Mouse (Mus musculus) kidney, postnatal 0 days (tissue): ENCODE measurements at regions not wholly inside any gene's neighbourhood (a gene's known extent, or its start where the extent isn't known, plus 50 kb on each side); places are given as distances from the start of the nearest gene placed in this dataset.

Experiments used
- ATAC-seq: fragments of 200-750 bp; cut with Nextera tagmentation; replicated peaks from 2 replicates; pipeline ENCODE4 v1.8.0; 2017; ENCODE audit warnings: low read depth, moderate number of reproducible peaks, moderate TSS enrichment, moderate library complexity; ENCODE audit not compliant: low FRiP score
- DNase-seq: peaks from one replicate; pipeline ENCODE4 v3.0.0-alpha.2; 2016; ENCODE audit warnings: low spot score
- H3K27ac ChIP-seq: fragments of 300-500 bp; sonication (generic); 2 replicates; pipeline ENCODE4 v1.5.1; 2014; ENCODE audit warnings: mild to moderate bottlenecking
- H3K27me3 ChIP-seq: fragments of 300-500 bp; sonication (generic); 2 replicates; pipeline ENCODE4 v1.6.1; 2014; ENCODE audit warnings: low read length, mixed read lengths; ENCODE audit not compliant: insufficient read depth
- H3K36me3 ChIP-seq: fragments of 300-500 bp; sonication (generic); 2 replicates; pipeline ENCODE4 v1.6.1; 2014; ENCODE audit warnings: low read length, mixed read lengths; ENCODE audit not compliant: insufficient read depth
- H3K4me1 ChIP-seq: fragments of 300-500 bp; sonication (generic); replicated peaks from 2 replicates; pipeline ENCODE4 v1.6.1; 2014; ENCODE audit warnings: antibody characterized with exemption, low read length, mixed read lengths; ENCODE audit not compliant: insufficient read depth
- H3K4me2 ChIP-seq: fragments of 300-500 bp; sonication (generic); 2 replicates; pipeline ENCODE4 v1.6.1; 2014; ENCODE audit warnings: mild to moderate bottlenecking, low read length, moderate library complexity, mixed read lengths
- H3K4me3 ChIP-seq: fragments of 300-500 bp; sonication (generic); replicated peaks from 2 replicates; pipeline ENCODE4 v1.5.1; 2014; ENCODE audit warnings: low read depth, low read length
- H3K9ac ChIP-seq: fragments of 300-500 bp; sonication (generic); 2 replicates; pipeline ENCODE4 v1.6.1; 2014; ENCODE audit warnings: low read depth, low read length
- H3K9me3 ChIP-seq: fragments of 300-500 bp; sonication (generic); replicated peaks from 2 replicates; pipeline ENCODE4 v1.6.1; 2016; ENCODE audit warnings: low read length, inconsistent platforms, mixed read lengths
- CTCF ChIP-seq: IDR thresholded peaks from 2 replicates; pipeline ENCODE4 v1.5.1; 2016; ENCODE audit warnings: antibody characterized with exemption, low read depth, mild to moderate bottlenecking, moderate library complexity
- WGBS: fragments of 180-500 bp; shearing (Covaris S2); extraction: QIAGEN DNeasy Blood & Tissue Kit; methylation state at CpG from one replicate; pipeline ENCODE4 v1.1.7; 2014; 5-methylcytosine and 5-hydroxymethylcytosine counted together

- Histone ChIP-seq H3K36me3 (no peaks in the 10 kb centered on the region), H3K9me3 (no peaks in the 10 kb centered on the region), H3K27me3 (no peaks in the 10 kb centered on the region), H3K4me2 (no peak overlapping the region), H3K4me3 (no peak overlapping the region), H3K27ac (no peak overlapping the region), H3K4me1 (peaks cover under 1% of the 10 kb centered on the region; the same call in 1 of the 2 replicates), H3K9ac (no peak overlapping the region)
- ATAC-seq = no peak
- TF ChIP-seq CTCF = no peak
- DNase-seq = no peak
- 49% methylated on average over 2 of the region's 2 CpGs for WGBS
Measured at GRCm38 (mm10) chr6:99932923-99933322, 206.7 kb upstream of the Prok2 start.

DNA sequence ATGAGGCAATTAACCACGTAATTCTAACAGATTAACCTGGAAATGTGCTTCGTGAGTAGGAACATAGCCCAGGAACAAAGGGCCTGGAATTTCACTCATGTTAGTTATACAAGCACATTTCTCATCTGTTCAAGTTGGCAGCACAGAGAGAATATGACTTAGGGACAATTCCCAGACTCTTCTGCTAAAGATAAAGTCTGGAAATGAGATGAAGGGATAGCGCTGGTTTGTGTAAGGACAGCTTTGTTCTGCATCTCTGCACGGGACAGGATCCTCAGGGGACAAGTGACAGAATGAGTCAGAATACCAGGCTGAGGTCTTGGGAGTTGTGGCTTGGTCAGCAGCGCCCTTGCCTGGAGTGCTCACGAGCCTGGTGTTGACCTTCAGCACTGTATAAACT is 206.2 kb upstream of the Prok2 start:
- no peak overlapping the region for H3K4me2 ChIP-seq
- 68% methylated on average over 6 of the region's 6 CpGs for WGBS
- no peaks in the 10 kb centered on the region for H3K36me3 ChIP-seq
- no peak for DNase-seq
- H3K27me3 ChIP-seq = no peaks in the 10 kb centered on the region
- H3K9ac ChIP-seq = no peak overlapping the region
- TF ChIP-seq CTCF = no peak
- no peak overlapping the region for H3K27ac ChIP-seq
- ATAC-seq = no peak
- no peak overlapping the region for H3K4me3 ChIP-seq
- H3K4me1 ChIP-seq = peaks cover 3% of the 10 kb centered on the region; the same call in 1 of the 2 replicates
- no peaks in the 10 kb centered on the region for H3K9me3 ChIP-seq

DNA sequence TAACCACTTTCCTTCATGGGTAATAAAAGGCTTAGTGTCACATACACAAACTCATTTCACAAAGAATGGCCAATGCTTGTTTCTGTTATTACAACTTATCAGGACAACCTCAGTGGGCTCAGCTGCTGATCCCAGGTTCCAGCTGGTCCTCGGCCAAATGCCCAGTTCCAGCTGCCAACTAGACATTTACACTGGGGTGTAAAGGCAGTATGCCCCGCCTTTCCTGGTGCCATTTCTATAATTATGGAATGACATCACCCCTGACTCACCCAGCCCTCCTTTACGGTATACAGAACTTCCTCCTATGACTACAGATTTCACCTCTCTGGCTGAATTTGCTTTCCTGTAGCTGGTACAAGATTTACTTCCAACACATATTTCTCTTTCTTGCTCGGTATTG is 205.4 kb upstream of the Prok2 start:
- 70% methylated on average over 4 of the region's 4 CpGs for WGBS
- Histone ChIP-seq H3K27me3 (no peaks in the 10 kb centered on the region), H3K9me3 (no peaks in the 10 kb centered on the region), H3K4me1 (peaks cover 3% of the 10 kb centered on the region; the same call in 1 of the 2 replicates), H3K27ac (no peak overlapping the region), H3K36me3 (no peaks in the 10 kb centered on the region), H3K4me2 (no peak overlapping the region), H3K9ac (no peak overlapping the region), H3K4me3 (no peak overlapping the region)
- DNase-seq (no peak), ATAC-seq (no peak)
- no peak for TF ChIP-seq CTCF

DNA sequence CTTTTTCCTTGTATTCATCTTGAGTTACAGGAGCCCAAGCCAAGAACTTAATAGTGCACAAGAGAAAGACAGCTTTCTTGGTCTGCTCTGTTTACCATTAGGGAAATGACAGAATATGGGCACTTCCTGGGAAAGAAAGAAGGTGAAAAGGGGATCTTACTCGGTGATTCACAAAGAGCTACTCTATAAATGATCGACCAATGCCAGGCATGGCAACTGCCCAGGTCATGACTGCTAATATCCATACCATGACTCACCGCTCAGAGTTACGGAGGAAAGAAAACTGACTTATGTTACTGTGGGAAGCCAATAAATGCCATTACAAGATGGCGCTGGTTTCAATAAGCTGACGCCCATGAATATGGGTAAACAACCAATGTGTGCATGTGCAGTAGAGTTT is 204.1 kb upstream of the Prok2 start:
- H3K36me3 ChIP-seq = no peaks in the 10 kb centered on the region
- H3K27me3 ChIP-seq = no peaks in the 10 kb centered on the region
- H3K9me3 ChIP-seq = no peaks in the 10 kb centered on the region
- DNase-seq = no peak
- no peak overlapping the region for H3K27ac ChIP-seq
- H3K4me2 ChIP-seq = no peak overlapping the region
- no peak for ATAC-seq
- H3K4me1 ChIP-seq = peaks cover 3% of the 10 kb centered on the region; the same call in 1 of the 2 replicates
- 79% methylated on average over 6 of the region's 6 CpGs for WGBS
- H3K9ac ChIP-seq = no peak overlapping the region
- no peak overlapping the region for H3K4me3 ChIP-seq
- no peak for TF ChIP-seq CTCF

- no peak for ATAC-seq
- TF ChIP-seq CTCF = no peak
Measured at GRCm38 (mm10) chr6:99927933-99928555, 201.9 kb upstream of the Prok2 start.

GRCm38 (mm10) chr6:99924181-99924580 is 198.0 kb upstream of the Prok2 start:
- H3K4me1 ChIP-seq = peaks cover 3% of the 10 kb centered on the region; the same call in 1 of the 2 replicates
- 42% methylated on average over 8 of the region's 8 CpGs for WGBS
- DNase-seq (no peak), ATAC-seq (no peak)
- 0 out of 2 replicates have a peak, but pooled peaks have one; percentile 11 for TF ChIP-seq CTCF
- no peak overlapping the region for H3K4me3 ChIP-seq
- no peaks in the 10 kb centered on the region for H3K36me3 ChIP-seq
- no peaks in the 10 kb centered on the region for H3K9me3 ChIP-seq
- no peaks in the 10 kb centered on the region; the same call in 1 of the 2 replicates for H3K27me3 ChIP-seq
- H3K4me2 ChIP-seq = no peak overlapping the region
- H3K27ac ChIP-seq = no peak overlapping the region
- H3K9ac ChIP-seq = no peak overlapping the region

More at GRCm38 (mm10) chr6:99927933-99928555, 201.9 kb upstream of the Prok2 start:
- no peak overlapping the region for H3K4me2 ChIP-seq
- H3K9ac ChIP-seq = no peak overlapping the region
- H3K9me3 ChIP-seq = no peaks in the 10 kb centered on the region
- WGBS = 30% methylated on average over 10 of the region's 10 CpGs
- H3K4me3 ChIP-seq = no peak overlapping the region
- peaks cover 3% of the 10 kb centered on the region; the same call in 1 of the 2 replicates for H3K4me1 ChIP-seq
- no peaks in the 10 kb centered on the region for H3K36me3 ChIP-seq
- no peak overlapping the region for H3K27ac ChIP-seq
- no peaks in the 10 kb centered on the region; the same call in 1 of the 2 replicates for H3K27me3 ChIP-seq
- peak; percentile 42 for DNase-seq
